Mouse (Mus musculus) heart, embryonic 13.5 days (tissue): Measurements from ENCODE around the gene Pomt1. TPM values are rescaled to one million over a fixed set of nuclear protein-coding genes. Genes with fewer than 3 reads are reported as not detected.
A peak's percentile ranks its signal among the peaks of the same experiment; 100 is the strongest.

ENCODE experiments used
- ATAC-seq: fragments of 200-750 bp; cut with Nextera tagmentation; 2 replicates; pipeline ENCODE4 v1.8.0; 2017; ENCODE audit warnings: moderate TSS enrichment; ENCODE audit not compliant: insufficient number of reproducible peaks, low FRiP score, low TSS enrichment; ENCODE audit errors: extremely low read depth
- H3K27ac ChIP-seq: fragments of 300-500 bp; sonication (generic); replicated peaks from 2 replicates; pipeline ENCODE4 v1.5.1; 2015; ENCODE audit warnings: moderate library complexity, mild to moderate bottlenecking, inconsistent platforms
- H3K27me3 ChIP-seq: fragments of 300-500 bp; sonication (generic); replicated peaks from 2 replicates; pipeline ENCODE4 v1.6.1; 2015; ENCODE audit warnings: mild to moderate bottlenecking, inconsistent platforms
- H3K36me3 ChIP-seq: fragments of 300-500 bp; sonication (generic); 2 replicates; pipeline ENCODE4 v1.6.1; 2015; ENCODE audit warnings: mild to moderate bottlenecking, inconsistent platforms
- H3K4me1 ChIP-seq: fragments of 300-500 bp; sonication (generic); 2 replicates; pipeline ENCODE4 v1.6.1; 2015; ENCODE audit warnings: inconsistent platforms
- H3K4me2 ChIP-seq: fragments of 300-500 bp; sonication (generic); 2 replicates; pipeline ENCODE4 v1.6.1; 2015; ENCODE audit warnings: inconsistent platforms, mild to moderate bottlenecking, moderate library complexity
- H3K4me3 ChIP-seq: fragments of 300-500 bp; sonication (generic); 2 replicates; pipeline ENCODE4 v1.5.1; 2015; ENCODE audit warnings: moderate library complexity, mild to moderate bottlenecking, inconsistent platforms
- H3K9ac ChIP-seq: fragments of 300-500 bp; sonication (generic); 2 replicates; pipeline ENCODE4 v1.6.1; 2015; ENCODE audit warnings: inconsistent platforms, mild to moderate bottlenecking, moderate library complexity
- H3K9me3 ChIP-seq: fragments of 300-500 bp; sonication (generic); 2 replicates; pipeline ENCODE4 v1.6.1; 2016; ENCODE audit warnings: inconsistent platforms
- WGBS: fragments of 180-500 bp; shearing (Covaris S2); methylation state at CpG from one replicate; pipeline ENCODE4 v1.1.7; 2015; ENCODE audit warnings: mixed read lengths; 5-methylcytosine and 5-hydroxymethylcytosine counted together
- polyA plus RNA-seq: library from polyadenylated mRNA; unstranded; fragments of >200 nt; fragmentation: Nextera tagmentation; extraction: Ambion mirVana; gene quantifications from 2 replicates; pipeline ENCODE4 v1.2.1, GENCODE M21; 2015

Pomt1 gene
- polyA plus RNA-seq, result 16.0 and 18.8 TPM in 2 replicates

DNA sequence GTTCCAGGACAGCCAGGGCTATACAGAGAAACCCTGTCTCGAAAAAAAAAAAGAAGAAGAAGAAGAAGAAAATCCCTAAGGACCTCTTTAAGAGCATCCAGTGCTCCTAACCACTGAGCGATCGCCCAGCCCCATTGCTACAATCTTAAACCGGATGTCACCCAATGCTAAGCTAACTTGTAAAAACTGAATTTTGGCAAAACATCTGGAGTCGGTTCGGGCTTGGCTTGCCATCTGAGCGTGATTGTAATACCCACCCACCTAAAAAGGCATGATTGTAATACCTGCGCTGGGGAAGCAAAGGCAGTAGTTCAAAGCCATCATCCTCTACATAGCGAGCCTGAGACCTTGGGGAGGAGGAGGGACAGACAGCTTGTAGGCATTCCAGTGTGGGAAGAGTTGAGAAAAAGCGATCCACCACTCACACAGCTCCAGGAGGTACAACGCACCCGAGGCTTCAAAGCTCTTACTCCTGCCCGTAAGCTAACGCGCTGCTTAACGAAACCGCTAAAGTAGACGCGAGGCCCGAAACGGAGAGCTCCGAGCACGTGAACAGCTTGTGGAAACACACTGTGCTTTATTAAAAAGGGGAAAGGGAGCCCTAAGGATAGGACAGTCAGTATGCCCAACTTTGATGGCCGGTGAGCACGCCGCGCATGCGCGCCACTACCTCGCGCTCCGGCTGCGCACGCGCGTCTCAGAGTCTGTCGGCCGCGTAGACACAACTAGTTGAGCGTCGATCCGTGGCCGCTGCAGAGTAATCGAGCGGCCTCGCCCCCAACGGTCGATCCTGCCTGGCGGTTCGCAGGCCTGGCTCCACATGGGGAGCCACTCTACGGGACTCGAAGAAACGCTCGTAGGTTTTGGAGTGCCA lies at the start of gene Pomt1:
Gene Pomt1, plus strand, starts transcription at position 705 of the 874 bp plus-strand sequence.
- no peaks in the 10 kb centered on the region for H3K9me3 ChIP-seq
- peak; percentile 85 for ATAC-seq
- H3K4me1 ChIP-seq, result peaks cover 26% of the 10 kb centered on the region
- WGBS, result under 1% methylated on average over 54 of the region's 54 CpGs
- peaks cover 51% of the 10 kb centered on the region for H3K36me3 ChIP-seq
- no peaks in the 10 kb centered on the region for H3K27me3 ChIP-seq
- peak within 1 kb of the TSS; percentile 67 for H3K4me3 ChIP-seq
- peak within 1 kb of the TSS; percentile 95 for H3K27ac ChIP-seq
- H3K4me2 ChIP-seq, result peak within 1 kb of the TSS; percentile 82
- peak within 1 kb of the TSS; percentile 91 for H3K9ac ChIP-seq

DNA sequence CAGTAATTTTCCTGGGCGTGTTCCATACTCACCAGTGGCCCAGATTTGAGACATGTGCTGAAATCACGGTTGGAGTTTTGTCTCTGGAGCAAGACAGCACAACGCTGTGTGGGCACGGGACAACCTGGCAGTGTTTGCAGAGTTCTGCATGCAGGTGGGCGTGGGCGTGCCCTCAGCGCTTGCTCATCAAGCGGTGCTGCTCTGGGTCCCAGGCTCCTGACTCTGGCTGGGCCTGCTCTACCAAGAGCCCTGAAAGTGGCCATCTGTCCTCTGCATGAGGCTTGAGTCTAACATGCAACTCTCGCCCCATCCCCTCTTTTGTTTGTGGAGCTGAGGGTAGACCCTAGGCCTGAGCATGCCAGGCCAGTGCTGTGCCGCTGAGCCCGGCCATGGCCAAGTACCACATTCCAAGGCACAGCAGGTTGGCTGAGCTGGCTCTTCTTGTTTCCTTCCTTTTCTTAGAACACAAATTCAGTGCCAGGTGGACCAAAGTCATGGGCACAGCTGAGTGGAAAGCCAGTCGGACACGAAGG lies 49.3 kb upstream of the Pomt1 start:
- Histone ChIP-seq H3K4me2 (no peak overlapping the region), H3K27me3 (no peaks in the 10 kb centered on the region), H3K9ac (no peak overlapping the region), H3K27ac (no peak overlapping the region), H3K9me3 (no peaks in the 10 kb centered on the region), H3K4me3 (no peak overlapping the region), H3K36me3 (peaks cover 90% of the 10 kb centered on the region), H3K4me1 (peaks cover 26% of the 10 kb centered on the region)
- ATAC-seq, result no peak
- 92% methylated on average over 13 of the region's 13 CpGs for WGBS

DNA sequence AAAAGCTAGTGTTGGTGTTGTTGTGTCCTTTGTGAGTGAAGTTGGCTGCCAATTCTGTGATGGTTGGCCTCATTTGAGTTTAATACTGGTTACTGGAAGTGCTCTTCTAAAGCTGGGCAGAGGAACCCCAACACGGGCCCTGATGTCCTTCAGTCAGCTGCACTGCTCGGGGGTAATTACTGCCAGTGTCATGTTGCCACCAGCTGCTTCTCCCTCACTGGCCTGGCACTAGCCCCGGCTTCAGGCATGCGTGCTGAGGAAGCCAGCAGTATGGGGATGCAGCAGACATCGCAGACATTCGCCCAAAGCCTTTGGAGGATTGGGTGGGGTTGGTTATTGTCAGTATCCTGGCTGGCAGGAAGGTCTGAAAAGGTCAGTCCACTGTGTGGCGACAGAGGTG lies 48.7 kb upstream of the Pomt1 start:
- no peak overlapping the region for H3K9ac ChIP-seq
- H3K4me2 ChIP-seq, result no peak overlapping the region
- peaks cover 25% of the 10 kb centered on the region for H3K4me1 ChIP-seq
- ATAC-seq, result no peak
- 88% methylated on average over 7 of the region's 7 CpGs for WGBS
- H3K27ac ChIP-seq, result no peak overlapping the region
- no peaks in the 10 kb centered on the region for H3K9me3 ChIP-seq
- H3K27me3 ChIP-seq, result no peaks in the 10 kb centered on the region
- H3K36me3 ChIP-seq, result peaks cover 94% of the 10 kb centered on the region
- H3K4me3 ChIP-seq, result no peak overlapping the region

DNA sequence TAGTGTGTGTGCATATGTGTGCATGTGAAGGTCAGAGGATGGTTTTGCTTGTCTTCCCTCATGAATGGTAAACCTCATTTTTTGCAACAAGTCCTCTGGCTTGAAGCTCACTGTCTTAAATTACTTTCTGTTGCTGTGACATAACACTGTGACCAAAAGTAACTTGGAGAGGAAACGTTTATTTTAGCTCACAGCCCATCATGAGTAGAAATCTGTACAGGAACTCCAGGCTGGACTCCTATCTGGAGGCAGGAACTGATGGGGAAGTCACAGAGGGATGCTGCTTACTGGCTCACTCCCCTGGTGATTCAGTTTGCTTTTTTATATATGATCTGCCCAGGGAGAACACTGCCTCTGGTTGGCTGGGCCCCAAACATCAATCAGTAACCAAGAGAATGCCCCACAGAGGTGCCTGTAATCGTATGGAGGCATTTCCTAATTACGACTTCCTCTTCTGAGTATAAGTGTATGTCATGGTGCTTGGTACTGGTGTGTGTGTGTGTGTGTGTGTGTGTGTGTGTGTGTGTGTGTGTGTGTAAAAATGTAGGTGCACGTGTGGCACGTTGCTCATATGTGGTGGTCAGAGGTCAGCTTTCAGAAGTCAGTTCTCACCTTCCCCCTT lies 47.2 kb upstream of the Pomt1 start:
- Histone ChIP-seq H3K36me3 (peaks cover 94% of the 10 kb centered on the region), H3K9ac (no peak overlapping the region), H3K4me3 (no peak overlapping the region), H3K4me2 (no peak overlapping the region), H3K27ac (no peak overlapping the region), H3K27me3 (no peaks in the 10 kb centered on the region), H3K9me3 (no peaks in the 10 kb centered on the region), H3K4me1 (peaks cover 10% of the 10 kb centered on the region; the same call in 1 of the 2 replicates)
- WGBS, result 80% methylated on average over 5 of the region's 5 CpGs
- no peak for ATAC-seq

DNA sequence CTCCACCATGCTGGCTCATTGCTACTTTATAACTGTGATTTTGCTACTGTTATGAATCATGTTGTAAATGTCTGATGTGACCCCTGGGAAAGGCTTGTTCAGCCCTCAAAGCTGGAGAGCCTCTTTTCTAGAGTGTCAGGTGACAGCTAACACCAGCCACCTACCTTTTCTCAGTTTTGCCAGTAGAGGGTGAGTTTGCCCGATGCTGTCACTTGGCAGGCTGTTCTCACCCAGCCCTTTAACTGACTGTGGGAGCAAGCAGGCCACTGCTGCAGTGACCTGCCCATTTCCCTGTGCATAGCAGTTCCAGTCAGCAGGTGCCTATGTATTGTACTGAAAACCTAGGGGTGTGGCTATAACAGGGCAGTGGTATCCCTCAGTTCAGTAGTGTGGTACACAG lies 45.8 kb upstream of the Pomt1 start:
- no peaks in the 10 kb centered on the region for H3K9me3 ChIP-seq
- no peak overlapping the region for H3K9ac ChIP-seq
- H3K4me3 ChIP-seq, result no peak overlapping the region
- no peaks in the 10 kb centered on the region for H3K27me3 ChIP-seq
- 64% methylated on average over 1 of the region's 1 CpGs for WGBS
- no peak overlapping the region for H3K4me2 ChIP-seq
- H3K36me3 ChIP-seq, result peaks cover 96% of the 10 kb centered on the region
- H3K27ac ChIP-seq, result no peak overlapping the region
- 0 out of 2 replicates have a peak, but pooled peaks cover 5% of the 10 kb centered on the region for H3K4me1 ChIP-seq
- ATAC-seq, result no peak

DNA sequence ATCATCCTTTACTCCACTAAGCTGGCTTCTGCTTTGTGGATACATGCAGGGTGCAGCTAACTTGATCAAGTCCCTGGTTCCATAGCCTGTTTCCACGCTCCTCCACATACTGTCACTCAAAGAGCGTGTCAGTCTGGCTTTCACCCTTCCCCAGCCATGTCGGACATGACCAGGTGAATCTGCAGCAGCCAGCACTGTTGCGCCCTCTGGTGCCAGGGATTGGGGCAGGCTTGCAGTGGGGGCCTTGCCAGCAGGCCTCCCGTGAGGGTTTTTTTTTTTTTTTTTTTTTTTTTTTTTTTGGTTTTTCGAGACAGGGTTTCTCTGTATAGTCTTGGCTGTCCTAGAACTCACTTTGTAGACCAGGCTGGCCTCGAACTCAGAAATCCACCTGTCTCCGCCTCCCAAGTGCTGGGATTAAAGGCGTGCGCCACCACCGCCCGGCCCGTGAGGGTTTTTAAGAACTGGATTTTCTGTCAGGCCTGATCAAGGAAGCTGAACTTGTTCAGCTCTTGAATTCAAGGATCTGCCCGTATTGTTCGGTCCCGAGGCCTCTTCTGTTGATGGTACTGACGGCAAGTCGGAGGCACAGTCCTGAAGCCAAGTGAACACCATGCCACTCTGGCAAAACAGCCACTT lies 44.4 kb upstream of the Pomt1 start:
- no peaks in the 10 kb centered on the region for H3K9me3 ChIP-seq
- no peak overlapping the region for H3K4me2 ChIP-seq
- no peaks in the 10 kb centered on the region for H3K27me3 ChIP-seq
- H3K4me1 ChIP-seq, result 0 out of 2 replicates have a peak, but pooled peaks cover 5% of the 10 kb centered on the region
- 84% methylated on average over 17 of the region's 18 CpGs for WGBS
- no peak overlapping the region; the same call in 1 of the 2 replicates for H3K27ac ChIP-seq
- H3K4me3 ChIP-seq, result no peak overlapping the region
- ATAC-seq, result no peak
- no peak overlapping the region for H3K9ac ChIP-seq
- peaks cover 96% of the 10 kb centered on the region for H3K36me3 ChIP-seq

DNA sequence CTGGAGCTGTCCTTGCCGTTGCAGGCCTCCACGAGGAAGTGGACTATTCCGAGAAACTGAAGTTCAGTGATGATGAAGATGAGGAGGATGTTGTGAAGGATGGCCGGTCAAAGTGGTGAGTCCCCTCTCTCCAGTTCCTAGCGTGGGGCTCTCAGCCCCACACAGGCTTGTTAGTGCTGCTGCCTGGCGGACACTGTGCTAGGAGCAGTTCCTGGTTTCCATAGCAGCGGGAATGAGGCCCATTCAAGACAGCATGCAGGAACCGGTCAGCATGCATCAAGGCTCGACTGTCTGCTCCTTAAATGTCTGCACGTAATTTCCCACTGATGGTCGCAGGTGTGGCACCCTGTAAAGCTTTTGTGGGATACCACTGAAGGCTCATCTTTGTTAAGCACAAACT lies 37.4 kb upstream of the Pomt1 start:
- H3K4me3 ChIP-seq, result no peak overlapping the region
- 78% methylated on average over 11 of the region's 11 CpGs for WGBS
- ATAC-seq, result no peak
- no peaks in the 10 kb centered on the region for H3K27me3 ChIP-seq
- H3K9me3 ChIP-seq, result no peaks in the 10 kb centered on the region
- H3K4me2 ChIP-seq, result no peak overlapping the region
- no peak overlapping the region for H3K9ac ChIP-seq
- H3K27ac ChIP-seq, result no peak overlapping the region
- peaks cover 100% of the 10 kb centered on the region for H3K36me3 ChIP-seq
- H3K4me1 ChIP-seq, result no peaks in the 10 kb centered on the region

DNA sequence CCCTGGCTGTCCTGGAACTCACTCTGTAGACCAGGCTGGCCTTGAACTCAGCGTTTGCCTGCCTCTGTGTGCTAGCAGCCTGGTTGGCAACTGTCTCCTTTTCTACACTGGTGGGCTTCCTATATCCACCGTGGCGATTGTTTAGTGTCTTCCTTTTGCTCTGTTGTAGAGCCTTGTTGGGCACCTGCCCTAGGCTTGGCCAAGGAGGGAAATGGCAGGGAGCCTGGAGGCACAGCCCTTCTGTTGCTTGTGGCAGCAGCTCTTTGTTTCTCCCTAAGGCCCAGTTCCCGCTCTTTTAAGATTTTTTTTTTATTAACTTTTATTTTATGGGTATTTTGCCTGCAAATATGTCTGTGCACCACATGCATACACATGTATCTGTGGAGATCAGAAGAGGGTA lies 36.4 kb upstream of the Pomt1 start:
- no peaks in the 10 kb centered on the region for H3K27me3 ChIP-seq
- WGBS, result 90% methylated on average over 4 of the region's 4 CpGs
- no peak for ATAC-seq
- no peak overlapping the region for H3K27ac ChIP-seq
- H3K4me1 ChIP-seq, result no peaks in the 10 kb centered on the region
- H3K9ac ChIP-seq, result no peak overlapping the region
- H3K4me3 ChIP-seq, result no peak overlapping the region
- H3K36me3 ChIP-seq, result peaks cover 100% of the 10 kb centered on the region
- no peaks in the 10 kb centered on the region for H3K9me3 ChIP-seq
- H3K4me2 ChIP-seq, result no peak overlapping the region

DNA sequence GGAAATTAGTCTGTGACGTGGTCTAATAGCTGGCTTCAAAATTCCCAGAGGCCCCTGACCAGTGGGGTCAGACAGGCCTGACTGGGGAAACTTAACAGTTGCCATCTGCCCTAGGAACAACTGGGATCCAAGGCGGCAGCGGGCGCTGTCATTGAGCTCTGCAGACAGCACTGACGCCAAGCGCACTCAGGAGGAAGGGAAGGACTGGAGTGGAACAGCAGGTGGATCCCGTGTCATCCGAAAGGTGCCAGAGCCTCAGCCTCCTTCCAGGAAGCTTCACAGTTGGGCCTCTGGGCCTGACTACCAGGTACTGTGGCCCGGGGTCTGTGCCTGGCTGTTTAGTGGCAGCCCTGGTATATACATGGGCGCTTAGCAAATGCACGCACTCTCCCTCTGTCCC lies 35.7 kb upstream of the Pomt1 start:
- WGBS, result 91% methylated on average over 11 of the region's 11 CpGs
- Histone ChIP-seq H3K27me3 (no peaks in the 10 kb centered on the region), H3K9ac (no peak overlapping the region), H3K4me1 (no peaks in the 10 kb centered on the region), H3K27ac (no peak overlapping the region), H3K36me3 (peaks cover 100% of the 10 kb centered on the region), H3K9me3 (no peaks in the 10 kb centered on the region), H3K4me2 (no peak overlapping the region), H3K4me3 (no peak overlapping the region)
- ATAC-seq, result no peak

DNA sequence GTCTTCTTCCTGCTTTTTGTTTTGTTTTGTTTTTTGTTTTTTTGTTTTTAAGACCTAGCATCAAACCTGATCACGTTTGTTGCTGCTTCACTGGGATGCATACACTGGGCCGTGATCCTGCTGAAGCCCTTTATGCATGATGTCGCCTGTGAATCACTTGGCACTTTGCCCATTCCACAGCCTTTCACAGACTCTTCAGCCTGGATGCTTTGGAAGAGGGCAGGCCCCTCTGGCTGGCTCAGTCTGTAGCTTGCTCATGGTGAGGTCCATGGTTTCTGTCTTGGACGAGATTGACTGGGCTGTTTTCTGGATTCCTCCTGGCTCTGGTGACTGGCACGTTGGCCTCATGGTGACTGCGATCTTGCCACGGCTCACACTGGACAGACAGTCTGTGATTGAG lies 34.9 kb upstream of the Pomt1 start:
- 42% methylated on average over 7 of the region's 7 CpGs for WGBS
- Histone ChIP-seq H3K4me3 (no peak overlapping the region), H3K9me3 (no peaks in the 10 kb centered on the region), H3K4me2 (no peak overlapping the region), H3K9ac (no peak overlapping the region), H3K36me3 (peaks cover 100% of the 10 kb centered on the region), H3K27me3 (no peaks in the 10 kb centered on the region), H3K4me1 (no peaks in the 10 kb centered on the region), H3K27ac (no peak overlapping the region)
- ATAC-seq, result no peak

DNA sequence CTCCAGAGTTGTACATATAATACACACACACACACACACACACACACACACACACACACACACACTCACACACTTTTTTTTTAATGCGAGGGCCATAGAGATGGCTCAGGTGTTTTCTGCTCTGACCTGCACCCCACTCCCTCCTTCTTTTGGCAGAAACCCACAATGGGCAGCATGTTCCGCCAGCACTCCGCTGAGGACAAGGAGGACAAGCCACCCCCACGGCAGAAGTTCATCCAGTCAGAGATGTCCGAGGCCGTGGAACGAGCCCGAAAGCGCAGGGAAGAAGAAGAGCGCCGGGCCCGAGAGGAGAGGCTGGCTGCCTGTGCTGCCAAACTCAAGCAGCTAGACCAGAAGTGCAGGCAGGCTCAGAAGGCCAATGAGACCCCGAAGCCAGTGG lies 32.5 kb upstream of the Pomt1 start:
- H3K27ac ChIP-seq, result no peak overlapping the region
- no peaks in the 10 kb centered on the region for H3K9me3 ChIP-seq
- no peak for ATAC-seq
- H3K36me3 ChIP-seq, result peaks cover 100% of the 10 kb centered on the region
- H3K27me3 ChIP-seq, result no peaks in the 10 kb centered on the region
- 91% methylated on average over 13 of the region's 13 CpGs for WGBS
- H3K4me1 ChIP-seq, result no peaks in the 10 kb centered on the region
- no peak overlapping the region for H3K9ac ChIP-seq
- H3K4me2 ChIP-seq, result no peak overlapping the region
- no peak overlapping the region for H3K4me3 ChIP-seq
